Mouse (Mus musculus): ENCODE data around the gene Tubg2. TPM values are rescaled to one million over a fixed set of nuclear protein-coding genes. Genes with fewer than 3 reads are reported as not detected.

Gene Tubg2
- polyA plus RNA-seq, 1 experiment = 1.9 TPM

GRCm38 (mm10) chr11:101180846-101181740 lies 25.4 kb downstream of the Tubg2 start:
- TF ChIP-seq POLR2A (IDR thresholded peaks at IDR 0.05; ENCODE audit: control insufficient read depth, low read depth, low read length) (no peak), CTCF (IDR thresholded peaks at IDR 0.05; ENCODE audit: control insufficient read depth, insufficient read depth, insufficient replicate concordance, low read depth, low read length) (peak; percentile 79; the same call in 1 of the 2 replicates)
- Histone ChIP-seq H3K4me1 (ENCODE audit: control insufficient read depth, insufficient read depth, low read length) (peaks cover 7% of the 10 kb centered on the region), H3K27me3 (ENCODE audit: control insufficient read depth, insufficient read depth, low read length) (no peaks in the 10 kb centered on the region), H3K36me3 (ENCODE audit: control insufficient read depth, insufficient read depth, low read length) (no peaks in the 10 kb centered on the region), H3K27ac (ENCODE audit: control insufficient read depth, insufficient read depth, low read depth, low read length) (no peak overlapping the region), H3K4me3 (ENCODE audit: control insufficient read depth, low read depth, low read length) (no peak overlapping the region)

GRCm38 (mm10) chr11:101181961-101182360 lies 26.3 kb downstream of the Tubg2 start:
- no peak overlapping the region for H3K4me3 ChIP-seq (ENCODE audit: control insufficient read depth, low read depth, low read length)
- TF ChIP-seq CTCF (IDR thresholded peaks at IDR 0.05; ENCODE audit: control insufficient read depth, insufficient read depth, insufficient replicate concordance, low read depth, low read length) (no peak), POLR2A (IDR thresholded peaks at IDR 0.05; ENCODE audit: control insufficient read depth, low read depth, low read length) (no peak)
- H3K36me3 ChIP-seq (ENCODE audit: control insufficient read depth, insufficient read depth, low read length) = no peaks in the 10 kb centered on the region
- no peaks in the 10 kb centered on the region for H3K27me3 ChIP-seq (ENCODE audit: control insufficient read depth, insufficient read depth, low read length)
- H3K4me1 ChIP-seq (ENCODE audit: control insufficient read depth, insufficient read depth, low read length) = peaks cover 5% of the 10 kb centered on the region
- H3K27ac ChIP-seq (ENCODE audit: control insufficient read depth, insufficient read depth, low read depth, low read length) = no peak overlapping the region

- H3K4me1 ChIP-seq (ENCODE audit: control insufficient read depth, insufficient read depth, low read length) = peaks cover 5% of the 10 kb centered on the region
- H3K27ac ChIP-seq (ENCODE audit: control insufficient read depth, insufficient read depth, low read depth, low read length) = no peak overlapping the region
- H3K27me3 ChIP-seq (ENCODE audit: control insufficient read depth, insufficient read depth, low read length) = no peaks in the 10 kb centered on the region
- H3K4me3 ChIP-seq (ENCODE audit: control insufficient read depth, low read depth, low read length) = no peak overlapping the region
- H3K36me3 ChIP-seq (ENCODE audit: control insufficient read depth, insufficient read depth, low read length) = no peaks in the 10 kb centered on the region
- TF ChIP-seq POLR2A (IDR thresholded peaks at IDR 0.05; ENCODE audit: control insufficient read depth, low read depth, low read length) = no peak
- no peak for TF ChIP-seq CTCF (IDR thresholded peaks at IDR 0.05; ENCODE audit: control insufficient read depth, insufficient read depth, insufficient replicate concordance, low read depth, low read length)
Measured at GRCm38 (mm10) chr11:101182771-101183517, 27.2 kb downstream of the Tubg2 start.

- H3K4me1 ChIP-seq (ENCODE audit: control insufficient read depth, insufficient read depth, low read length) = peaks cover 2% of the 10 kb centered on the region
- H3K4me3 ChIP-seq (ENCODE audit: control insufficient read depth, low read depth, low read length) = no peak overlapping the region
- H3K36me3 ChIP-seq (ENCODE audit: control insufficient read depth, insufficient read depth, low read length) = no peaks in the 10 kb centered on the region
- no peak overlapping the region for H3K27ac ChIP-seq (ENCODE audit: control insufficient read depth, insufficient read depth, low read depth, low read length)
- TF ChIP-seq POLR2A (IDR thresholded peaks at IDR 0.05; ENCODE audit: control insufficient read depth, low read depth, low read length) (no peak), CTCF (IDR thresholded peaks at IDR 0.05; ENCODE audit: control insufficient read depth, insufficient read depth, insufficient replicate concordance, low read depth, low read length) (no peak)
- no peaks in the 10 kb centered on the region for H3K27me3 ChIP-seq (ENCODE audit: control insufficient read depth, insufficient read depth, low read length)
Measured at GRCm38 (mm10) chr11:101184984-101185383, 29.3 kb downstream of the Tubg2 start.

- H3K27ac ChIP-seq (ENCODE audit: control insufficient read depth, insufficient read depth, low read depth, low read length) = no peak overlapping the region
- H3K27me3 ChIP-seq (ENCODE audit: control insufficient read depth, insufficient read depth, low read length) = no peaks in the 10 kb centered on the region
- H3K4me1 ChIP-seq (ENCODE audit: control insufficient read depth, insufficient read depth, low read length) = no peaks in the 10 kb centered on the region; the same call in 1 of the 2 replicates
- no peak for TF ChIP-seq POLR2A (IDR thresholded peaks at IDR 0.05; ENCODE audit: control insufficient read depth, low read depth, low read length)
- TF ChIP-seq CTCF (IDR thresholded peaks at IDR 0.05; ENCODE audit: control insufficient read depth, insufficient read depth, insufficient replicate concordance, low read depth, low read length) = no peak
- no peak overlapping the region for H3K4me3 ChIP-seq (ENCODE audit: control insufficient read depth, low read depth, low read length)
- no peaks in the 10 kb centered on the region for H3K36me3 ChIP-seq (ENCODE audit: control insufficient read depth, insufficient read depth, low read length)
Measured at GRCm38 (mm10) chr11:101185441-101185840, 29.7 kb downstream of the Tubg2 start.

GRCm38 (mm10) chr11:101186526-101187247 lies 31.0 kb downstream of the Tubg2 start:
- Histone ChIP-seq H3K4me1 (ENCODE audit: control insufficient read depth, insufficient read depth, low read length) (no peaks in the 10 kb centered on the region), H3K4me3 (ENCODE audit: control insufficient read depth, low read depth, low read length) (no peak overlapping the region), H3K27me3 (ENCODE audit: control insufficient read depth, insufficient read depth, low read length) (no peaks in the 10 kb centered on the region), H3K27ac (ENCODE audit: control insufficient read depth, insufficient read depth, low read depth, low read length) (no peak overlapping the region), H3K36me3 (ENCODE audit: control insufficient read depth, insufficient read depth, low read length) (no peaks in the 10 kb centered on the region)
- no peak for TF ChIP-seq CTCF (IDR thresholded peaks at IDR 0.05; ENCODE audit: control insufficient read depth, insufficient read depth, insufficient replicate concordance, low read depth, low read length)
- 0 out of 2 replicates have a peak, but pooled peaks have one; percentile 18 for TF ChIP-seq POLR2A (IDR thresholded peaks at IDR 0.05; ENCODE audit: control insufficient read depth, low read depth, low read length)

Data from testis, adult 2 months (tissue).